Mouse (Mus musculus) heart, embryonic 16.5 days (tissue): ENCODE data around the gene Utf1. TPM values are rescaled to one million over a fixed set of nuclear protein-coding genes. Genes with fewer than 3 reads are reported as not detected.

ENCODE experiments used
- ATAC-seq: fragments of 200-750 bp; cut with Nextera tagmentation; replicated peaks from 2 replicates; pipeline ENCODE4 v1.8.0; 2017; ENCODE audit warnings: moderate number of reproducible peaks; ENCODE audit not compliant: insufficient read depth, low FRiP score; ENCODE audit errors: extremely low read depth
- H3K27ac ChIP-seq: fragments of 300-500 bp; sonication (generic); 2 replicates; pipeline ENCODE4 v1.5.1; 2014; ENCODE audit warnings: mild to moderate bottlenecking, low read length, control low read depth, moderate library complexity
- H3K27me3 ChIP-seq: fragments of 300-500 bp; sonication (generic); 2 replicates; pipeline ENCODE4 v1.6.1; 2014; ENCODE audit warnings: low read length, mixed read lengths; ENCODE audit not compliant: control insufficient read depth, insufficient read depth
- H3K36me3 ChIP-seq: fragments of 300-500 bp; sonication (generic); 2 replicates; pipeline ENCODE4 v1.6.1; 2014; ENCODE audit not compliant: control insufficient read depth, insufficient read depth
- H3K4me1 ChIP-seq: fragments of 300-500 bp; sonication (generic); 2 replicates; pipeline ENCODE4 v1.6.1; 2014; ENCODE audit warnings: low read length, mixed read lengths; ENCODE audit not compliant: control insufficient read depth, insufficient read depth
- H3K4me2 ChIP-seq: fragments of 300-500 bp; sonication (generic); 2 replicates; pipeline ENCODE4 v1.6.1; 2014; ENCODE audit warnings: low read depth, mild to moderate bottlenecking, control low read depth, low read length
- H3K4me3 ChIP-seq: fragments of 300-500 bp; sonication (generic); 2 replicates; pipeline ENCODE4 v1.5.1; 2014; ENCODE audit warnings: mild to moderate bottlenecking, control low read depth, low read length
- H3K9ac ChIP-seq: fragments of 300-500 bp; sonication (generic); 2 replicates; pipeline ENCODE4 v1.6.1; 2014; ENCODE audit warnings: low read length, control low read depth
- H3K9me3 ChIP-seq: fragments of 300-500 bp; sonication (generic); replicated peaks from 2 replicates; pipeline ENCODE4 v1.6.1; 2016; ENCODE audit warnings: low read length; ENCODE audit not compliant: control insufficient read depth
- WGBS: fragments of 180-500 bp; shearing (Covaris S2); extraction: QIAGEN DNeasy Blood & Tissue Kit; methylation state at CpG from one replicate; pipeline ENCODE4 v1.1.7; 2014; 5-methylcytosine and 5-hydroxymethylcytosine counted together
- polyA plus RNA-seq: library from polyadenylated mRNA; unstranded; fragments of >200 nt; fragmentation: Nextera tagmentation; extraction: Ambion mirVana; gene quantifications from 2 replicates; pipeline ENCODE4 v1.2.1, GENCODE M21; 2015

Utf1 gene
- polyA plus RNA-seq, 1 experiment from 2014 or later, result 2.0 TPM

- H3K4me2 ChIP-seq, result no peak overlapping the region
- H3K4me1 ChIP-seq, result no peaks in the 10 kb centered on the region
- no peak for ATAC-seq
- peaks cover 12% of the 10 kb centered on the region; the same call in 1 of the 2 replicates for H3K27me3 ChIP-seq
- WGBS, result 29% methylated on average over 6 of the region's 6 CpGs
- H3K27ac ChIP-seq, result no peak overlapping the region
- no peak overlapping the region for H3K4me3 ChIP-seq
- no peak overlapping the region for H3K9ac ChIP-seq
- H3K9me3 ChIP-seq, result no peaks in the 10 kb centered on the region
- no peaks in the 10 kb centered on the region for H3K36me3 ChIP-seq
Measured at GRCm38 (mm10) chr7:139905261-139905660, 38.3 kb upstream of the Utf1 start.

- no peak for ATAC-seq
- Histone ChIP-seq H3K36me3 (no peaks in the 10 kb centered on the region), H3K4me1 (no peaks in the 10 kb centered on the region), H3K9me3 (no peaks in the 10 kb centered on the region), H3K4me3 (no peak overlapping the region), H3K27ac (no peak overlapping the region), H3K4me2 (no peak overlapping the region), H3K27me3 (peaks cover 12% of the 10 kb centered on the region; the same call in 1 of the 2 replicates), H3K9ac (no peak overlapping the region)
- 4% methylated on average over 6 of the region's 6 CpGs for WGBS
Measured at GRCm38 (mm10) chr7:139905661-139906060, 37.9 kb upstream of the Utf1 start.

- Histone ChIP-seq H3K27ac (no peak overlapping the region), H3K9ac (no peak overlapping the region), H3K4me3 (no peak overlapping the region), H3K36me3 (no peaks in the 10 kb centered on the region), H3K27me3 (peaks cover 18% of the 10 kb centered on the region; the same call in 1 of the 2 replicates), H3K9me3 (no peaks in the 10 kb centered on the region), H3K4me1 (no peaks in the 10 kb centered on the region), H3K4me2 (no peak overlapping the region)
- no peak; the same call in 1 of the 2 replicates for ATAC-seq
- 70% methylated on average over 5 of the region's 5 CpGs for WGBS
Measured at GRCm38 (mm10) chr7:139908176-139908575, 35.4 kb upstream of the Utf1 start.

- 40% methylated on average over 6 of the region's 6 CpGs for WGBS
- no peak for ATAC-seq
- no peak overlapping the region for H3K27ac ChIP-seq
- no peaks in the 10 kb centered on the region for H3K9me3 ChIP-seq
- H3K9ac ChIP-seq, result no peak overlapping the region
- no peak overlapping the region for H3K4me2 ChIP-seq
- H3K27me3 ChIP-seq, result peaks cover 27% of the 10 kb centered on the region
- no peaks in the 10 kb centered on the region for H3K4me1 ChIP-seq
- no peak overlapping the region for H3K4me3 ChIP-seq
- H3K36me3 ChIP-seq, result no peaks in the 10 kb centered on the region
Measured at GRCm38 (mm10) chr7:139909469-139909868, 34.1 kb upstream of the Utf1 start.

- no peak overlapping the region for H3K4me3 ChIP-seq
- peaks cover 33% of the 10 kb centered on the region for H3K27me3 ChIP-seq
- H3K9me3 ChIP-seq, result no peaks in the 10 kb centered on the region
- H3K27ac ChIP-seq, result no peak overlapping the region
- ATAC-seq, result no peak
- no peak overlapping the region for H3K4me2 ChIP-seq
- no peaks in the 10 kb centered on the region for H3K36me3 ChIP-seq
- H3K9ac ChIP-seq, result no peak overlapping the region
- 55% methylated on average over 11 of the region's 11 CpGs for WGBS
- no peaks in the 10 kb centered on the region for H3K4me1 ChIP-seq
Measured at GRCm38 (mm10) chr7:139910204-139910835, 33.3 kb upstream of the Utf1 start.

GRCm38 (mm10) chr7:139914141-139915047 lies 29.2 kb upstream of the Utf1 start:
- H3K27ac ChIP-seq, result no peak overlapping the region
- H3K36me3 ChIP-seq, result no peaks in the 10 kb centered on the region
- peak; percentile 12; the same call in 1 of the 2 replicates for ATAC-seq
- H3K4me1 ChIP-seq, result peaks cover 3% of the 10 kb centered on the region; the same call in 1 of the 2 replicates
- 10% methylated on average over 29 of the region's 29 CpGs for WGBS
- H3K4me2 ChIP-seq, result peak overlapping the region; percentile 48
- peak overlapping the region; percentile 33 for H3K4me3 ChIP-seq
- H3K27me3 ChIP-seq, result peaks cover 40% of the 10 kb centered on the region
- H3K9me3 ChIP-seq, result no peaks in the 10 kb centered on the region
- no peak overlapping the region for H3K9ac ChIP-seq

- Histone ChIP-seq H3K4me3 (no peak overlapping the region), H3K27ac (no peak overlapping the region), H3K36me3 (no peaks in the 10 kb centered on the region), H3K27me3 (peaks cover 46% of the 10 kb centered on the region), H3K4me1 (peaks cover 3% of the 10 kb centered on the region; the same call in 1 of the 2 replicates), H3K9ac (no peak overlapping the region), H3K4me2 (peak overlapping the region; percentile 10; the same call in 1 of the 2 replicates), H3K9me3 (no peaks in the 10 kb centered on the region)
- 6% methylated on average over 14 of the region's 14 CpGs for WGBS
- ATAC-seq, result no peak
Measured at GRCm38 (mm10) chr7:139915646-139916257, 27.8 kb upstream of the Utf1 start.

- peaks cover 3% of the 10 kb centered on the region; the same call in 1 of the 2 replicates for H3K4me1 ChIP-seq
- H3K4me2 ChIP-seq, result no peak overlapping the region
- H3K9ac ChIP-seq, result no peak overlapping the region
- H3K27ac ChIP-seq, result no peak overlapping the region
- H3K9me3 ChIP-seq, result no peaks in the 10 kb centered on the region
- H3K4me3 ChIP-seq, result no peak overlapping the region
- ATAC-seq, result no peak
- H3K27me3 ChIP-seq, result peaks cover 46% of the 10 kb centered on the region
- 0% methylated on average over 1 of the region's 1 CpGs for WGBS
- no peaks in the 10 kb centered on the region for H3K36me3 ChIP-seq
Measured at GRCm38 (mm10) chr7:139916345-139916744, 27.2 kb upstream of the Utf1 start.
